Mouse (Mus musculus): Measurements from ENCODE around the gene Meis1.

- no peak for TF ChIP-seq POLR2A (IDR thresholded peaks at IDR 0.05; ENCODE audit: control insufficient read depth in 1 of 2, insufficient read depth in 1 of 2, low read depth in 1 of 2, low read length in 2 of 2, poor library complexity in 1 of 2)
- peak; percentile 93 to 99 for TF ChIP-seq EP300 (IDR thresholded peaks at IDR 0.05; ENCODE audit: low read depth in 1 of 2, low read length in 2 of 2)
- TF ChIP-seq ZC3H11A (IDR thresholded peaks at IDR 0.05; ENCODE audit: low read depth, low read length) = peak; percentile 52
- peak in 1 of 3 experiments; percentile 2; a peak in 1 of 6 replicates for TF ChIP-seq CTCF (IDR thresholded peaks at IDR 0.05 in 2 of 3, conservative IDR thresholded peaks at IDR 0.05 in 1 of 3; ENCODE audit: control insufficient read depth in 1 of 3, insufficient read depth in 1 of 3, low read depth in 2 of 3, low read length in 3 of 3, poor library complexity in 1 of 3, severe bottlenecking in 1 of 3)
- peak; percentile 48; the same call in 1 of the 2 replicates for TF ChIP-seq MYC (IDR thresholded peaks at IDR 0.05; ENCODE audit: low read depth, low read length)
- no peak for TF ChIP-seq USF1 (IDR thresholded peaks at IDR 0.05; ENCODE audit: low read depth, low read length)
- peak; percentile 96 for TF ChIP-seq ETS1 (IDR thresholded peaks at IDR 0.05; ENCODE audit: low read depth, low read length)
- TF ChIP-seq BHLHE40 (IDR thresholded peaks at IDR 0.05; ENCODE audit: borderline replicate concordance, low read depth, low read length) = peak; percentile 70; the same call in 1 of the 2 replicates
- TF ChIP-seq MEF2A (IDR thresholded peaks at IDR 0.05; ENCODE audit: extremely low read depth, insufficient replicate concordance, low read depth, low read length, poor library complexity, severe bottlenecking) = no peak
Observed at GRCm38 (mm10) chr11:18981367-18981766, 37.4 kb downstream of the Meis1 start.
